Mouse (Mus musculus) kidney, adult 10 weeks (tissue): ENCODE data around the gene Lyg2. TPM values are rescaled to one million over a fixed set of nuclear protein-coding genes. Genes with fewer than 3 reads are reported as not detected.

Experiments
- polyA plus RNA-seq: library from polyadenylated mRNA; stranded (reverse); fragments of 350-450 nt; fragmentation: Illumina TruSeq; extraction: RNeasy Lipid Tissue Mini Kit (QIAGEN cat#74804); gene quantifications from one replicate; pipeline ENCODE4 v1.2.3, GENCODE M21; 2014; ENCODE audit warnings: low read depth, low replicate concordance

Gene Lyg2
- polyA plus RNA-seq = not detected

DNA sequence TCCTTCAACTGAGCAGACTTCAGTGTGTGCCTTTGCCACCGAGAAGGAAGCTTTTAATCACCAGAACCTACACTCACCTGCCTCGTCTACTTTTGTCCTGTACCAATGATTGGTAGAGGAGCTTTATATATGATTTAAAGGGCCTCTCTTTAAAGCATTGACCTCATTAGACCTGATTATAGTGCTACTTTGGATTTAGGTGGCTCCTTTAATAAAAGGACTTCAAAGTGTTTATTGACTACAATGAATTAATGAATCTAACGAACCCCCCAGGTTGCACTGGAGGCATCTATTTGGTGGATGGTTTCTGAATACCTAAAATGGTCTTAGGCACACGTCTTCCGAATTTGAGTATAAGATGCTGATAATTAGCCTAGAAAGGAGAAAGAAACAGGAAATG is at the start of gene Lyg2:
TSS of gene Lyg2 (minus strand) at position 101 of the 400 bp plus-strand sequence.

DNA sequence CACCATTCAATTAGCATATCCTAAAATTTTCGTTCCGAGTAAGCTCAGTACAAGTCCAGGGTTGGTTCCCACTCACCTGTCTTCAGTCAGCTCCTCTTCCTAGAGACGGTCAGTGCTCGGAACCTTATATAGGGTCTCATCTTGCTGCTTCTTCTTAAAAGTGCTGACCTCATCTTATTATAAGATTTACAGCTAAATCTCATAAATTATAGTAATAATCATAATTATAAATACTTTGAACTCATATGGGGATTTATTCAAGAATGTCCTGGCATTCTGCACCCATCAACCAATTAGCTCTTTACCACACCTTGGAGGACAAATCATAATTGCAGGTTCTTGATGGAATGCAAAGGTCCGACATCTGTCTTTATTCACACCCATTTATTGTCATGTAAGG is 41.4 kb upstream of the Lyg2 start, which contains the start of gene Lyg1:
TSS of gene Lyg1 (minus strand) at position 101 of the 400 bp plus-strand sequence.

DNA sequence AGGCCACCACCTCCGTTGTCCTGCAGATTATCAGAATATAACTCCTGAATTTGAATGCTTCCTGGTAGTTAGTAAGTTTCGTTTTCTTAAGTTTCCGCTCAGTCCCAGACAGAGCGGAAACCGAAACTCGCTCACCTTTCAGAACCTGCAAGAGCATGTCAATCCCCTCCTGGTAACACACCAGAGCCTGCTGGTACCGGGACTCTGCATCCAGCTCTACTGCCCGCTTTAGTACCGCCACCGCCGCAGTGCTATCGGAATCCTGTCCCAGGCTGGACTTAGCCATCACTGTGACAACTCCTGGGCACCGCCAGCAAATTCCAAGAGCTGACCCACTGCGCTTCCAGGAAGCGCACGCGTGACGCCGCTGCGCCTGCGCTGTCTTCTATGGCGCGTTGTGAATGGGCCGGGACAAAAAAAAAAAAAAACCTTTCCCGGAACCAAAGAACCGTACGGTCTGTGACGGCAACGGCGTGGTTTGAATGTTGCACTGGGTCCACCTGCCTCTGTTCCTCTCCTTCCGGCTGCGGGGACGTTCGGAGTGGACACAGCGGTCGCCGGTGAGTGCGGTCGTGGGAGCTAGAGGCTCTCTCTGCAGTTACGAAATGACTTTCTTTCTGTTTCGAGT is 26.2 kb downstream of the Lyg2 start, which contains the start of the genes Mitd1 and Mrpl30:
TSS of gene Mitd1 (minus strand) at position 387 of the 628 bp plus-strand sequence.
TSS of gene Mrpl30 (plus strand) at position 453 of the 628 bp plus-strand sequence.

DNA sequence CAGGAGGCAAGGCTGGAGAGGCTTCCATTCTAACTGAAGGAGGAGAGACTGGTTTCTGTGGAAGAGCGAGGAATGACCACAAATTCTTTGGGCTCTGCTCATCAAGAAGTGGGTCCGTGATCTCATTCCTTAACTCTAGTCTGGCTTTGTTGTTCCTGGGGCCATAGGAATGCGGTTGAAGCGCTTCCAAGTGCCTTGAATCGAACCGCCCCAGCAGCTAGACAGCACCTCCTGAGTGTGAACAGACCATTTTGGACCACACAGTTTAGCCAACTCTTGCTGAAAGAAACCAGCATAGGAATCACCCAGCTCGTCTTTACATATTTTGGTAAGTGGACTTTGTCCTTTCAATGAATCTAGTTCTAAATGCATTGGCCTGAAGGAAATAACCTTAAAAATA is 44.6 kb downstream of the Lyg2 start, which contains the start of gene Lipt1:
TSS of gene Lipt1 (plus strand) at position 35 of the 400 bp plus-strand sequence.

DNA sequence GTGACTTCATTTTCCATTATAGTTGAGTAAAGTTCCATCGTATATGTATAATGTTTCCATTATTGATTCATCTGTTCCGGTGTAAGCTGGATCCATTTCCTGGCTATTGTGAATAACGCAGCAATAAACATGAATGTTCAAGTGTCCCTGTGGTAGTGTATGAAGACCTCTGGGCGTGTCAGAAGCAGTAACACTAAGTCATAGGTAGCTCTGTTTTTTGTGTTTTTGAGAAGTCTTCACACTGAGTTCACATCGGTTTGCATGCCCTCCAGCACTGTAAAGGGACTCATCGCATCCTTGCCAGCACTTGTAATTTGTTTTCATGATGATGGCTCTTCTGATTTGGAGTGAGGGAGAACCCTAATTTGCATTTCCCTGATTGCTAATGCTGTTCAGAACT is 50.0 kb downstream of the Lyg2 start, which contains the start of gene Tsga10:
TSS of gene Tsga10 (minus strand) at position 144 of the 400 bp plus-strand sequence.

Other genes starting within 250 kb of the Lyg2 start
- gene 2010300C02Rik, start 196.4 kb downstream of the Lyg2 start, polyA plus RNA-seq = not detected
- 13.2 TPM for gene Tsga10, start 50.1 kb downstream of the Lyg2 start, polyA plus RNA-seq
- gene Lipt1, start 44.8 kb downstream of the Lyg2 start, polyA plus RNA-seq = 8.5 TPM
- 33.5 TPM for gene Mitd1, start 26.1 kb downstream of the Lyg2 start, polyA plus RNA-seq
- gene Mrpl30, start 26.0 kb downstream of the Lyg2 start, polyA plus RNA-seq = 332 TPM
- gene Lyg1, start 41.3 kb upstream of the Lyg2 start, polyA plus RNA-seq = not detected
- gene Txndc9, start 81.4 kb upstream of the Lyg2 start, polyA plus RNA-seq = 148 TPM
- 83.0 TPM for gene Eif5b, start 81.5 kb upstream of the Lyg2 start, polyA plus RNA-seq
- 14.5 TPM for gene Rev1, start 213.3 kb upstream of the Lyg2 start, polyA plus RNA-seq